Mouse (Mus musculus): ENCODE measurements around the gene Syde2. TPM values are rescaled to one million over a fixed set of nuclear protein-coding genes. Genes with fewer than 3 reads are reported as not detected.
"Not testable (repeated sequence)": the region's sequence is repeated elsewhere in the genome, so short reads cannot be mapped to it uniquely, and the experiment has no call there.

The Syde2 gene
- polyA plus RNA-seq, 1 experiment from 2014 or later: 1.8 TPM

- H3K27me3 ChIP-seq: no peaks in the 10 kb centered on the region
- 69% methylated on average over 14 of the region's 14 CpGs for WGBS
- H3K9me3 ChIP-seq: no peaks in the 10 kb centered on the region
- no peak for ATAC-seq (ENCODE audit: borderline replicate concordance, extremely low read depth, low FRiP score, low TSS enrichment)
- H3K27ac ChIP-seq: no peak overlapping the region
- peaks cover 4% of the 10 kb centered on the region for H3K36me3 ChIP-seq
- no peak overlapping the region for H3K4me2 ChIP-seq
- H3K4me1 ChIP-seq: peaks cover 28% of the 10 kb centered on the region
- H3K4me3 ChIP-seq: no peak overlapping the region
- H3K9ac ChIP-seq: no peak overlapping the region
Measured at GRCm38 (mm10) chr3:145993481-145994201, 6.0 kb downstream of the Syde2 start.

- H3K4me1 ChIP-seq: peaks cover 20% of the 10 kb centered on the region
- no peak overlapping the region for H3K27ac ChIP-seq
- H3K4me3 ChIP-seq: no peak overlapping the region
- no peaks in the 10 kb centered on the region for H3K9me3 ChIP-seq
- H3K36me3 ChIP-seq: peaks cover 14% of the 10 kb centered on the region
- 70% methylated on average over 5 of the region's 5 CpGs for WGBS
- no peaks in the 10 kb centered on the region for H3K27me3 ChIP-seq
- ATAC-seq (ENCODE audit: borderline replicate concordance, extremely low read depth, low FRiP score, low TSS enrichment): no peak
- H3K9ac ChIP-seq: no peak overlapping the region
- no peak overlapping the region for H3K4me2 ChIP-seq
Measured at GRCm38 (mm10) chr3:145995489-145995888, 7.8 kb downstream of the Syde2 start.

GRCm38 (mm10) chr3:145996539-145996938 is 8.9 kb downstream of the Syde2 start:
- not testable (repeated sequence) for H3K9ac ChIP-seq; H3K4me3 ChIP-seq; H3K27me3 ChIP-seq; H3K9me3 ChIP-seq; ATAC-seq (ENCODE audit: borderline replicate concordance, extremely low read depth, low FRiP score, low TSS enrichment); H3K4me2 ChIP-seq; H3K27ac ChIP-seq
- peaks cover 15% of the 10 kb centered on the region for H3K4me1 ChIP-seq
- peaks cover 23% of the 10 kb centered on the region for H3K36me3 ChIP-seq
- 60% methylated on average over 5 of the region's 5 CpGs for WGBS

- ATAC-seq (ENCODE audit: borderline replicate concordance, extremely low read depth, low FRiP score, low TSS enrichment): no peak
- no peak overlapping the region for H3K4me3 ChIP-seq
- H3K27me3 ChIP-seq: no peaks in the 10 kb centered on the region
- H3K9ac ChIP-seq: no peak overlapping the region
- H3K27ac ChIP-seq: no peak overlapping the region
- no peak overlapping the region for H3K4me2 ChIP-seq
- H3K36me3 ChIP-seq: peaks cover 39% of the 10 kb centered on the region
- no peaks in the 10 kb centered on the region for H3K4me1 ChIP-seq
- 94% methylated on average over 14 of the region's 14 CpGs for WGBS
- no peaks in the 10 kb centered on the region for H3K9me3 ChIP-seq
Measured at GRCm38 (mm10) chr3:146004347-146005051, 16.8 kb downstream of the Syde2 start.

GRCm38 (mm10) chr3:146007872-146008271 is 20.2 kb downstream of the Syde2 start:
- 70% methylated on average over 6 of the region's 6 CpGs for WGBS
- peaks cover 18% of the 10 kb centered on the region for H3K36me3 ChIP-seq
- H3K9ac ChIP-seq: no peak overlapping the region
- H3K9me3 ChIP-seq: no peaks in the 10 kb centered on the region
- no peak overlapping the region for H3K27ac ChIP-seq
- no peak for ATAC-seq (ENCODE audit: borderline replicate concordance, extremely low read depth, low FRiP score, low TSS enrichment)
- no peak overlapping the region for H3K4me2 ChIP-seq
- H3K4me3 ChIP-seq: no peak overlapping the region
- H3K27me3 ChIP-seq: no peaks in the 10 kb centered on the region
- peaks cover 7% of the 10 kb centered on the region; the same call in 1 of the 2 replicates for H3K4me1 ChIP-seq

- peak; percentile 68; the same call in 1 of the 2 replicates for ATAC-seq (ENCODE audit: borderline replicate concordance, extremely low read depth, low FRiP score, low TSS enrichment)
- Histone ChIP-seq H3K27ac (peak overlapping the region; percentile 49), H3K9ac (no peak overlapping the region), H3K4me1 (peaks cover 7% of the 10 kb centered on the region; the same call in 1 of the 2 replicates), H3K9me3 (no peaks in the 10 kb centered on the region), H3K36me3 (peaks cover 16% of the 10 kb centered on the region; the same call in 1 of the 2 replicates), H3K27me3 (no peaks in the 10 kb centered on the region), H3K4me2 (no peak overlapping the region), H3K4me3 (no peak overlapping the region)
- WGBS: 45% methylated on average over 19 of the region's 20 CpGs
Measured at GRCm38 (mm10) chr3:146009859-146010645, 22.4 kb downstream of the Syde2 start.

- H3K4me2 ChIP-seq: no peak overlapping the region
- no peak overlapping the region for H3K4me3 ChIP-seq
- H3K4me1 ChIP-seq: peaks cover 7% of the 10 kb centered on the region; the same call in 1 of the 2 replicates
- peaks cover 16% of the 10 kb centered on the region; the same call in 1 of the 2 replicates for H3K36me3 ChIP-seq
- no peaks in the 10 kb centered on the region for H3K27me3 ChIP-seq
- no peak for ATAC-seq (ENCODE audit: borderline replicate concordance, extremely low read depth, low FRiP score, low TSS enrichment)
- 93% methylated on average over 4 of the region's 4 CpGs for WGBS
- H3K27ac ChIP-seq: peak overlapping the region; percentile 49; the same call in 1 of the 2 replicates
- H3K9ac ChIP-seq: no peak overlapping the region
- H3K9me3 ChIP-seq: no peaks in the 10 kb centered on the region
Measured at GRCm38 (mm10) chr3:146010751-146011150, 23.1 kb downstream of the Syde2 start.

- Histone ChIP-seq H3K27me3 (no peaks in the 10 kb centered on the region), H3K27ac (no peak overlapping the region), H3K4me1 (peaks cover 7% of the 10 kb centered on the region; the same call in 1 of the 2 replicates), H3K9ac (no peak overlapping the region), H3K4me2 (no peak overlapping the region), H3K9me3 (no peaks in the 10 kb centered on the region), H3K4me3 (no peak overlapping the region), H3K36me3 (peaks cover 18% of the 10 kb centered on the region; the same call in 1 of the 2 replicates)
- no peak for ATAC-seq (ENCODE audit: borderline replicate concordance, extremely low read depth, low FRiP score, low TSS enrichment)
- 54% methylated on average over 8 of the region's 8 CpGs for WGBS
Measured at GRCm38 (mm10) chr3:146011544-146012218, 24.0 kb downstream of the Syde2 start.

- H3K36me3 ChIP-seq: peaks cover 24% of the 10 kb centered on the region; the same call in 1 of the 2 replicates
- WGBS: 52% methylated on average over 7 of the region's 7 CpGs
- peak; percentile 75; the same call in 1 of the 2 replicates for ATAC-seq (ENCODE audit: borderline replicate concordance, extremely low read depth, low FRiP score, low TSS enrichment)
- H3K27me3 ChIP-seq: no peaks in the 10 kb centered on the region
- no peak overlapping the region for H3K27ac ChIP-seq
- no peak overlapping the region for H3K9ac ChIP-seq
- peaks cover 7% of the 10 kb centered on the region; the same call in 1 of the 2 replicates for H3K4me1 ChIP-seq
- no peak overlapping the region for H3K4me3 ChIP-seq
- H3K4me2 ChIP-seq: no peak overlapping the region
- no peaks in the 10 kb centered on the region for H3K9me3 ChIP-seq
Measured at GRCm38 (mm10) chr3:146013490-146013889, 25.8 kb downstream of the Syde2 start.

GRCm38 (mm10) chr3:146014321-146014720 is 26.7 kb downstream of the Syde2 start:
- H3K9ac ChIP-seq: no peak overlapping the region
- no peak for ATAC-seq (ENCODE audit: borderline replicate concordance, extremely low read depth, low FRiP score, low TSS enrichment)
- no peaks in the 10 kb centered on the region for H3K27me3 ChIP-seq
- H3K4me1 ChIP-seq: peaks cover 7% of the 10 kb centered on the region; the same call in 1 of the 2 replicates
- H3K4me3 ChIP-seq: no peak overlapping the region
- H3K27ac ChIP-seq: no peak overlapping the region
- WGBS: 91% methylated on average over 12 of the region's 12 CpGs
- H3K36me3 ChIP-seq: peaks cover 19% of the 10 kb centered on the region; the same call in 1 of the 2 replicates
- H3K9me3 ChIP-seq: no peaks in the 10 kb centered on the region
- H3K4me2 ChIP-seq: no peak overlapping the region

GRCm38 (mm10) chr3:146016979-146017378 is 29.3 kb downstream of the Syde2 start:
- ATAC-seq (ENCODE audit: borderline replicate concordance, extremely low read depth, low FRiP score, low TSS enrichment): no peak
- H3K9me3 ChIP-seq: no peaks in the 10 kb centered on the region
- H3K4me2 ChIP-seq: no peak overlapping the region
- H3K36me3 ChIP-seq: peaks cover 22% of the 10 kb centered on the region; the same call in 1 of the 2 replicates
- no peaks in the 10 kb centered on the region for H3K27me3 ChIP-seq
- H3K4me1 ChIP-seq: no peaks in the 10 kb centered on the region
- no peak overlapping the region for H3K27ac ChIP-seq
- 83% methylated on average over 13 of the region's 13 CpGs for WGBS
- no peak overlapping the region for H3K9ac ChIP-seq
- H3K4me3 ChIP-seq: no peak overlapping the region
